Mouse (Mus musculus) hindbrain, embryonic 12.5 days (tissue): ENCODE results near the gene Cemip. TPM values are rescaled to one million over a fixed set of nuclear protein-coding genes. Genes with fewer than 3 reads are reported as not detected.

Source experiments
- ATAC-seq: fragments of 200-750 bp; cut with Nextera tagmentation; 2 replicates; pipeline ENCODE4 v1.8.0; 2017; ENCODE audit warnings: moderate TSS enrichment; ENCODE audit not compliant: low FRiP score
- H3K27ac ChIP-seq: fragments of 300-500 bp; sonication (generic); 2 replicates; pipeline ENCODE4 v1.5.1; 2016; ENCODE audit warnings: mild to moderate bottlenecking
- H3K27me3 ChIP-seq: fragments of 300-500 bp; sonication (generic); 2 replicates; pipeline ENCODE4 v1.6.1; 2016; ENCODE audit warnings: mild to moderate bottlenecking
- H3K36me3 ChIP-seq: fragments of 300-500 bp; sonication (generic); 2 replicates; pipeline ENCODE4 v1.6.1; 2016; ENCODE audit warnings: mild to moderate bottlenecking
- H3K4me1 ChIP-seq: fragments of 300-500 bp; sonication (generic); 2 replicates; pipeline ENCODE4 v1.6.1; 2016
- H3K4me2 ChIP-seq: fragments of 300-500 bp; sonication (generic); replicated peaks from 2 replicates; pipeline ENCODE4 v1.6.1; 2016; ENCODE audit warnings: mild to moderate bottlenecking
- H3K4me3 ChIP-seq: fragments of 300-500 bp; sonication (generic); 2 replicates; pipeline ENCODE4 v1.5.1; 2016; ENCODE audit warnings: mild to moderate bottlenecking
- H3K9ac ChIP-seq: fragments of 300-500 bp; sonication (generic); 2 replicates; pipeline ENCODE4 v1.6.1; 2016; ENCODE audit warnings: mild to moderate bottlenecking, moderate library complexity
- H3K9me3 ChIP-seq: fragments of 300-500 bp; sonication (generic); replicated peaks from 2 replicates; pipeline ENCODE4 v1.6.1; 2016; ENCODE audit warnings: mild to moderate bottlenecking
- WGBS: fragments of 180-500 bp; shearing (Covaris S2); methylation state at CpG from one replicate; pipeline ENCODE4 v1.1.7; 2016; 5-methylcytosine and 5-hydroxymethylcytosine counted together
- polyA plus RNA-seq: library from polyadenylated mRNA; unstranded; fragments of >200 nt; fragmentation: Nextera tagmentation; extraction: Ambion mirVana; gene quantifications from 2 replicates; pipeline ENCODE4 v1.2.1, GENCODE M21; 2016

The Cemip gene
- polyA plus RNA-seq, 1 experiment from 2014 or later = 0.85 TPM

DNA sequence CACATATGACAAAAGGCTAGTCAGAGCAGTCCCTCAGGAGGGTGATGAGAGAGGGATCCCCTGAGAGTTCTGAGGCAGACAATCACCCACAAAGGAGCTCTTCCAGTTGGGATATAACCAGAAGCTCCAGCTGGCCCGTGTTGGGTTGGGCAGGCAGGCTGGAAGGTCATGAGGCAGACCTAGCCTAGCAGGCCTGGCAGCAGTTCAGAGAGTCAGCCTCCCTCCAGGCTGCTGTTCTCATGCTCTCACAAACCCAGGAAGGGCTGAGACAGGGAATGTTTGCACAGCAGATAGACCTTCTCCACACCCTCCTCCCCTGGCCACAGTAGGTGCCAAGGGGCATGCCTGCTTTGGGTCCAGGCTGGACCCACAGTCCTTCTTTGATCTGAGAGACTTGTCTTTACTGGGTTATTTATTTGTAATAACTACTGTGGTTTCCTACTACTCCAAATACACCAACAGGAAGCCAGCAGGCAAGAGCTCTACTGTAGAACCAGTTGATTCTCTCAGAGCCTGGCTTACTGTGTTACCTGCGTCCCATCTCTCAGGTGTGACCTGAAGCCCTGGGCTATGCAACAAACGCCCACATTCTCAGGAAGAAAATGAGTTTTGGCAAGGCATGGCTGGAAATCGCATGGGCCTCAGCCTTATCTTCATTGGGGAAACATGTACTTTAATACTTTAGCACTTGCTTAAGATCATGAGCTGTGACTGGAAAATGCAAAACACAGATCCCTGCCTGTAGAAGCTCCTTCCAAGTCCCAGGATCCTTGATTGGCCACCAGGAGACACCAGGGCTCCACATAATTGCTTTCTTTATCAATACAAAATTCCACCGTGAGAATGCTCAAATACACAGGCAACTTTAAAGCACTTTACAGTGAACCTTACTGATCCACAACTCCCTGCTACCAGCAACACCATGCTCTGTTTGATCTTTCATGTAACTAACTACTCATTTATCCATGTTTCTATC, 67.7 kb downstream of the Cemip start:
- no peak overlapping the region for H3K4me3 ChIP-seq
- no peak overlapping the region for H3K9ac ChIP-seq
- no peak overlapping the region for H3K4me2 ChIP-seq
- H3K27ac ChIP-seq = no peak overlapping the region
- ATAC-seq = no peak
- H3K9me3 ChIP-seq = no peaks in the 10 kb centered on the region
- H3K4me1 ChIP-seq = 0 out of 2 replicates have a peak, but pooled peaks cover 3% of the 10 kb centered on the region
- H3K36me3 ChIP-seq = no peaks in the 10 kb centered on the region
- H3K27me3 ChIP-seq = no peaks in the 10 kb centered on the region
- WGBS = 83% methylated on average over 5 of the region's 5 CpGs

DNA sequence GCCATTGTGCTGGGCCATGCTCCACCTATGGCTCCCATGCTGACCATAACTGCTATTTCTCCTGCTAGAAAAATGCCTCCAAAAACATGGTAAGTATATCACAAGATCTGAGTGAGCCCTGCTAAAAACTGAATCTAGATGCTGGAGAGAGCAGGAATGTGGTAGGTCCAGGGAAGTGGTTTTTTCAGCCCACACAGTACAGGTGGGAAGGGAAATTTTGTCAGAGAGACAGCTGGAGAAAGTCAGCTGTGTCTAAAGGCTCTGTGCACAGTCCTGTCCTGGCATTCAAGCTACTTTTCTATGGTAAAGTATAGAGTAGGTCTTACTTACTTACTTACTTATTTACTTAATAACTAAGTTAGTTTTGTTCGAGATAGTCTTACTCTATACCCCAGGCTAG, 71.3 kb downstream of the Cemip start:
- H3K27ac ChIP-seq = no peak overlapping the region
- no peaks in the 10 kb centered on the region for H3K27me3 ChIP-seq
- no peak for ATAC-seq
- H3K36me3 ChIP-seq = no peaks in the 10 kb centered on the region
- H3K4me3 ChIP-seq = no peak overlapping the region
- no peaks in the 10 kb centered on the region for H3K9me3 ChIP-seq
- no peak overlapping the region for H3K9ac ChIP-seq
- WGBS = 80% methylated on average over 1 of the region's 1 CpGs
- 0 out of 2 replicates have a peak, but pooled peaks cover 3% of the 10 kb centered on the region for H3K4me1 ChIP-seq
- H3K4me2 ChIP-seq = no peak overlapping the region

DNA sequence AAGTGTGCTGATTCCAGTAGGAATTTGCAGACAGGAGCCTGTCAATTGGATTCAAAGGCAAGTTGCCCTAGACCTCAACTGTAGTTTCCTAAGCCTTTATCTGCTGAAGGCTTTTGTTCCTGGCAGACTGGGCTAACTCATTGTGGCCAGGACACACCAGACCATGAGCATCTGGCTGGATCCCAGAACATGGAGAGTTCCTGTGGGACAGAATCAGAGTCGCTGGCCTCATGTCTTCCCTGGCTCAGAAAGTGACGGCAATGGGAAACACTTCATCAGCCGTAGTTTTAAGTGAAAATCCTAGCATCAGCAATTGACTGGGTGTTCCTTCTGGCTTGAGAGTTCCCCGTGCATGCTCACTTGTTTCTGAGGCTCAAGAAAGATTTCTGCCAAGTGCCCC, 72.6 kb downstream of the Cemip start:
- 83% methylated on average over 4 of the region's 4 CpGs for WGBS
- 0 out of 2 replicates have a peak, but pooled peaks cover 3% of the 10 kb centered on the region for H3K4me1 ChIP-seq
- H3K9me3 ChIP-seq = no peaks in the 10 kb centered on the region
- ATAC-seq = no peak
- no peaks in the 10 kb centered on the region for H3K36me3 ChIP-seq
- H3K9ac ChIP-seq = no peak overlapping the region
- no peaks in the 10 kb centered on the region for H3K27me3 ChIP-seq
- H3K4me2 ChIP-seq = no peak overlapping the region
- H3K27ac ChIP-seq = no peak overlapping the region
- H3K4me3 ChIP-seq = no peak overlapping the region

DNA sequence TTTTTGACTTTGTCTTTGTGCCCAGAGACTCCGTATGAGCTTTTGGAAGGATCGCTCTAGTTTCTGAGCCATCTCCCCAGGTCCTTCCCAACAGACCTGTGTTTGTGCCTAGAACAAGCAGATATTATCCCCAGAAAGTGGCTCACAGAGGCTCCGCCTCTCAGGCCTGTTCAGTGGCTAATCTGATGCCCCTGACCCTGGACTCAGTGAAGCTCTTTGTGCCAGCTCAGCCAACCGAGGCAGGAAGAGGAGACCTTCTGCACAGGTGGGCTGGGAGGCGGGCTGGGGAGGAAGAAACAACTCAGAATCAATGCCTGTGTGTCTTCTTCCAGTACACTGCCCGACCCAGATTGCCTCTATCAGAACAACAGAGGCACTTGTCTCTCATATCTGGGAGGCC, 81.9 kb downstream of the Cemip start:
- Histone ChIP-seq H3K9me3 (no peaks in the 10 kb centered on the region), H3K36me3 (no peaks in the 10 kb centered on the region), H3K27ac (no peak overlapping the region), H3K27me3 (no peaks in the 10 kb centered on the region), H3K4me2 (no peak overlapping the region), H3K4me1 (no peaks in the 10 kb centered on the region), H3K4me3 (no peak overlapping the region), H3K9ac (no peak overlapping the region)
- no peak for ATAC-seq
- 75% methylated on average over 6 of the region's 6 CpGs for WGBS

DNA sequence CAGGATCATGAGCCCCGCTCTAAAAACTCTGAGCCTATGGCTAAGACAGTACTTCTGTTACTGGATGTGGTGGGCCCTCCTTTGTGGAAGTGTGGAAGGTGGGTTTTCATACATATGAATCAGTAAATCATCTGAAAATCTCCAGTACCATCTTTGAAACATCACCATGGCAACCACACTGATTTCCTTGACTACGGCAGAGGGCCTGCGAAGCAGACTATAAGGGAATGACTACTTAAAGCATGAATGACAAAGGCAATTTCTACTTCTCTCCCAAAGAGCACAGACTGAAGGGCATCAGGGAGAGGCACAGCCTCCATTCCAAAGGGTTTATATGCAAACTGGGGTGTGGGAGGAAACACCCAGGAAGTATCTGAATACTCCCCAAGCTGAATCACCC, 84.8 kb downstream of the Cemip start:
- Histone ChIP-seq H3K4me3 (no peak overlapping the region), H3K4me2 (no peak overlapping the region), H3K9me3 (no peaks in the 10 kb centered on the region), H3K27me3 (no peaks in the 10 kb centered on the region), H3K9ac (no peak overlapping the region), H3K36me3 (no peaks in the 10 kb centered on the region), H3K4me1 (no peaks in the 10 kb centered on the region), H3K27ac (no peak overlapping the region)
- WGBS = 67% methylated on average over 3 of the region's 3 CpGs
- no peak for ATAC-seq

DNA sequence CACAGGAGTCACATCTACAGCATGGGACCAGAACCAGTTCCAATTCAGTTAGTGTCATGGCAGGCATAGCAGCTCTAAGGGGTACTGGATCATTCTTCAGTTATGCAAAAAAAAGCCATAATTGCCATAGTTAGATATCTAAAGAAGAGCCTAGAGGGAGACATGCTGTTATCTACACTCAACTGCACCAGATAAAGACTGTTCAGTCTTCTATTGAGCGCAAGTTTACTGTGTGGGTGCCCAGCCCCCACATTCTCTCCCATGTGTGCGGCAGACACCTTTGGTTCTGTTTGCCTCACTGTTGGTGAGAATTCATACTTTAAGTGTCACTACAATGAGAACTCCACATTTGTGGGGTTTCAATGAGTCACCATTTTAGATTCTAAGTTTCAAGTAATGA, 85.6 kb downstream of the Cemip start:
- Histone ChIP-seq H3K4me3 (no peak overlapping the region), H3K27ac (no peak overlapping the region), H3K9ac (no peak overlapping the region), H3K4me1 (no peaks in the 10 kb centered on the region), H3K4me2 (no peak overlapping the region), H3K36me3 (no peaks in the 10 kb centered on the region), H3K9me3 (no peaks in the 10 kb centered on the region), H3K27me3 (no peaks in the 10 kb centered on the region)
- WGBS = 88% methylated on average over 2 of the region's 2 CpGs
- ATAC-seq = no peak

DNA sequence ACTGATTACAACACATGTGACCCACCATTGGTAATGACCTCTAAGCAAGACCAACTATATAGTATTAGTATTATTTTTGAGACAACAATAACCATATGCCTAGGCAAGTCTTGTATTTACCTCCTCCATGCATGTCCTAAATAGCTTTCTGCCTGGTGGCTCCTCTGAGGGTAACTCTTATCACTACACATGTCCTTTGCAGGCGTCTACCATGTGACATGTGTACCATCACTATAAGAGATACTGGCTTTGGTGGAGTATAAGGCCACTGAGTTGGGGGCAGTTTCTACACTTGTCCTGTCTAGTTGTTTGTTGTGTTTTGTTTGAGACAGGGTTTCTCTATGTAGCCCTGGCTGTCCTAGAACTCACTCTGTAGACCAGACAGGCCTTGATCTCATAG, 86.7 kb downstream of the Cemip start:
- H3K27ac ChIP-seq = no peak overlapping the region
- H3K27me3 ChIP-seq = no peaks in the 10 kb centered on the region
- WGBS = 84% methylated on average over 1 of the region's 1 CpGs
- H3K4me1 ChIP-seq = no peaks in the 10 kb centered on the region
- H3K4me3 ChIP-seq = no peak overlapping the region
- H3K4me2 ChIP-seq = no peak overlapping the region
- no peaks in the 10 kb centered on the region for H3K9me3 ChIP-seq
- ATAC-seq = no peak
- no peaks in the 10 kb centered on the region for H3K36me3 ChIP-seq
- H3K9ac ChIP-seq = no peak overlapping the region

DNA sequence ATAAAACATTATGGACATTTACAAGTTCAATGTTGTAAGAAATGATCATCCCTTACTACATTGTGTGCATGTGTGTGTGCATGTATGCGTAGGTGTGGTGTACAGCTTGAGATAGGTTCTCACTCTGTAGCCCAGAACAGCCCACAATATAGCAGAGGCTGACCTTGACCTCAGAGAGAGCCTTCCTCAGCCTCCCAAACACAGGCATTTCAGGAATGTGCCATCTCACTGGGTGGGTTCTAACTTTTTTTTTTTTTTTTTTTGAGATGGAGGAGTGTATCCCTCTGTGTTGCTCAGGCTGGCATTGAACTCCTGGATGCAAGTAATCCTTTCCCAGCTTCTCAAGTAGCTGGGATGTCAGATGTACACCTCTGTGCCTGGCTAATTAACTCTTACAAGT, 92.0 kb downstream of the Cemip start:
- Histone ChIP-seq H3K27ac (no peak overlapping the region), H3K9me3 (no peaks in the 10 kb centered on the region), H3K4me2 (no peak overlapping the region), H3K27me3 (no peaks in the 10 kb centered on the region), H3K9ac (no peak overlapping the region), H3K4me3 (no peak overlapping the region), H3K36me3 (no peaks in the 10 kb centered on the region), H3K4me1 (no peaks in the 10 kb centered on the region)
- no peak for ATAC-seq
- 97% methylated on average over 1 of the region's 1 CpGs for WGBS

DNA sequence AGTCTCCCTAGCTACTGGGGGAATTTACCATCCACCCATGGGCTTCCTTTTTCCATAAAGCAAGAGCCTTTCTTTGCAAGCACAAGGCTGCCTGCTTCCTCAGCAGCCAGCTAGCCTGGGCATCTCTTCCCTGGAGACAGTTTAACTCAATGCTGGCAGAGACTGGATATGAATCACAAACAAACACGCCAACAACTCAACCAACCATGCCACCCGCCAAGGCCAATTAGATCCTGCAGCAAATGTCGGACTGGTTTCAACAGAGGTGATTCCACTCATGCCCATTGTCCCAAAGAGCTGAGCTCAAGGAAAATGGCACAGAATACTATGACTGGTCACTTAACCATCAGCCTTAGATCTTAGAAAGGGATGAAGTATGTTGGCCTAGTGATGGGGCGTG, 97.0 kb downstream of the Cemip start:
- no peaks in the 10 kb centered on the region for H3K36me3 ChIP-seq
- H3K27me3 ChIP-seq = no peaks in the 10 kb centered on the region
- H3K4me3 ChIP-seq = no peak overlapping the region
- no peak for ATAC-seq
- no peaks in the 10 kb centered on the region for H3K4me1 ChIP-seq
- H3K27ac ChIP-seq = no peak overlapping the region
- H3K9ac ChIP-seq = no peak overlapping the region
- H3K9me3 ChIP-seq = no peaks in the 10 kb centered on the region
- no peak overlapping the region for H3K4me2 ChIP-seq
- 91% methylated on average over 4 of the region's 4 CpGs for WGBS

DNA sequence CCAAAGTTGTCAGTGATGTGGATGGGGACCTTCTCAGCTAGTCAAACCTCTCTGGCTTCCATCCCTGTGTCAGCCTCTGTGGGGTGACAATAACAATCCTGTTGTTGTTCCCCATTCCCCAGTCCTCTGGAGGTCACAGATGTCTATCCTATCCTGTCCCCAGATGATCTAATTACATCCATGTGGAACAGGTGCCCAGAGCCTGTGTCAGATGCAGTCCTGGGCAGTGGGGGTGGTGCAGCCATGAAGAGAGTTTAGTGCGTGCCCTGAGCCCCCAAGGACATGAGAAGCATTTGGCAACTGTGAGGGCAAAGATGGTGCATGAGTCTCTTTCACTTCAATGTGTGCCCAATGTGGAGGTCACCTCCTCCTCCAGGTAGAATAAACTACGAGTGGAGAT, 100.6 kb downstream of the Cemip start:
- Histone ChIP-seq H3K4me2 (no peak overlapping the region), H3K9me3 (no peaks in the 10 kb centered on the region), H3K9ac (no peak overlapping the region), H3K36me3 (no peaks in the 10 kb centered on the region), H3K4me1 (no peaks in the 10 kb centered on the region), H3K4me3 (no peak overlapping the region), H3K27me3 (no peaks in the 10 kb centered on the region), H3K27ac (no peak overlapping the region)
- ATAC-seq = no peak
- 76% methylated on average over 2 of the region's 2 CpGs for WGBS

DNA sequence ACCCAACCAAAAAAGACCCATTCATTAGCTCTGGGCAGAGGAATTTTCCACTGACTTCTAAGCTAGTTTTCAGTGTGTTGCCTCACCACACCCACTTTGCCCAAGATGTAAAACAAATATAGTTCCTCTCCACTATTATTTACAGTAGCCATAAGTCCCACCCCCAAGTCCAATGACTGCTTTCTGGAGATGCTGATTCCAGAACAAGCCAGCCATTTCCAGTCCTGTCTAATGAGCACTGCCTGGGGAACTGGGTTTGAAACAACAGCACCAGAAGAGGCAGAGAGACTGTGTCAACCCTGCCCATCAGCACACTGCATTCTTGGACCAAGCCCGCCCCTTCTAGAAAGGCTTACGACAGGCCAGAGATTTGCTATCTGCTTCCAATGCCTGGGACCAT, 103.7 kb downstream of the Cemip start:
- ATAC-seq = no peak

DNA sequence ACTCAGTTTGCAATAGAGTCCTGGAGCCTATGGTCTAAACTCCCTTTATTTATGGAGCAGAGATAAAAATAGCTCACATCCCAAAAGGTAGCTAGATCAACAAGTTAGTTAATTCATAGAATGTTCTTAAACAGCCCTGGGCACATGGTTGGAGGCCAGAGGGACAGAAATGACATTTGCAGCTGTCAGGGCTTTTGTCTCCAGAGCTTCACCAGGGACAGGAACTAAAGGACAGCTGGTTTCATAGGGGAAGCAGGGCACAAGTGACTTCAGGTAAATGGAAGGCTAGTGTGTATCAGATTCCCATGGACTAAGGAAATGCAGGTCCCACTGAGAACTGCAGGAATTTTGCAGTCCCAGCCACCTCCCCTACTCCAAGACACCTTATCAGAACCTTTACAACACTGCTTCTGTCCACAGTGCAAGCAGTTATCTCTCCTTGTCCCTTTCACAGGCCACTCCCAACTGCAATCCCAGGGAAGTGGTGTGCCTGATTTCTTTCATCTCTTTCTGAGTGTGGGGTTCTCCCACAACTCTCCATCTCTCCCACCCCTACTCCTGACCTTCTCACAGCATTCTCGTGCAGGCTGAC, 107.3 kb downstream of the Cemip start:
- no peaks in the 10 kb centered on the region for H3K36me3 ChIP-seq
- H3K9me3 ChIP-seq = no peaks in the 10 kb centered on the region
- WGBS = 63% methylated on average over 1 of the region's 1 CpGs

More for the DNA sequence above, 103.7 kb downstream of the Cemip start:
- Histone ChIP-seq H3K4me2 (no peak overlapping the region), H3K9ac (no peak overlapping the region), H3K4me1 (no peaks in the 10 kb centered on the region), H3K9me3 (no peaks in the 10 kb centered on the region), H3K27me3 (no peaks in the 10 kb centered on the region), H3K4me3 (no peak overlapping the region), H3K36me3 (no peaks in the 10 kb centered on the region), H3K27ac (no peak overlapping the region)
- 82% methylated on average over 2 of the region's 2 CpGs for WGBS

DNA sequence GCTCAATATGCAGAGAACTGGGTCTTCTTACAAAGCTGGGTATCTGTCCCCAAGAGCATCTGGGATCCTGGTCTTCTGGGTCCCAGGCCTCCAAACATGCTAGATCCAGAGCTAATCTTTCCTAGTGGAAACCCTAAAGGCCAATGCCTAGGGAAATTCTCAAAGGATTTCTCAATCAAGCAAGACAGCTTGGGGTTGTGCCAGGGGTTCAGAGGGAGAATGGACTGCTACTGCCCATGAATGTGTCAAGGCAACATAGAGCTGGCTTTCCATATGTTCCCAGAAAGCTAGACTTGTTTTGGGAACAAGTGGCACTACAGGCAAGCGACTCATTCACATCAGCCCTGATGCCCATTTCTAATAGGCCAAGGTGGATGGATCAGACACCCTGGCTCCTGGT, 107.9 kb downstream of the Cemip start:
- Histone ChIP-seq H3K27me3 (no peaks in the 10 kb centered on the region), H3K27ac (no peak overlapping the region), H3K4me3 (no peak overlapping the region), H3K9ac (no peak overlapping the region), H3K4me2 (no peak overlapping the region), H3K4me1 (no peaks in the 10 kb centered on the region), H3K9me3 (no peaks in the 10 kb centered on the region), H3K36me3 (no peaks in the 10 kb centered on the region)
- WGBS = 91% methylated on average over 1 of the region's 1 CpGs
- ATAC-seq = no peak

More for the DNA sequence above, 107.3 kb downstream of the Cemip start:
- Histone ChIP-seq H3K27ac (no peak overlapping the region), H3K4me2 (no peak overlapping the region), H3K4me3 (no peak overlapping the region), H3K4me1 (no peaks in the 10 kb centered on the region), H3K9ac (no peak overlapping the region), H3K27me3 (no peaks in the 10 kb centered on the region)
- ATAC-seq = no peak
